In the genomic region with DNA sequence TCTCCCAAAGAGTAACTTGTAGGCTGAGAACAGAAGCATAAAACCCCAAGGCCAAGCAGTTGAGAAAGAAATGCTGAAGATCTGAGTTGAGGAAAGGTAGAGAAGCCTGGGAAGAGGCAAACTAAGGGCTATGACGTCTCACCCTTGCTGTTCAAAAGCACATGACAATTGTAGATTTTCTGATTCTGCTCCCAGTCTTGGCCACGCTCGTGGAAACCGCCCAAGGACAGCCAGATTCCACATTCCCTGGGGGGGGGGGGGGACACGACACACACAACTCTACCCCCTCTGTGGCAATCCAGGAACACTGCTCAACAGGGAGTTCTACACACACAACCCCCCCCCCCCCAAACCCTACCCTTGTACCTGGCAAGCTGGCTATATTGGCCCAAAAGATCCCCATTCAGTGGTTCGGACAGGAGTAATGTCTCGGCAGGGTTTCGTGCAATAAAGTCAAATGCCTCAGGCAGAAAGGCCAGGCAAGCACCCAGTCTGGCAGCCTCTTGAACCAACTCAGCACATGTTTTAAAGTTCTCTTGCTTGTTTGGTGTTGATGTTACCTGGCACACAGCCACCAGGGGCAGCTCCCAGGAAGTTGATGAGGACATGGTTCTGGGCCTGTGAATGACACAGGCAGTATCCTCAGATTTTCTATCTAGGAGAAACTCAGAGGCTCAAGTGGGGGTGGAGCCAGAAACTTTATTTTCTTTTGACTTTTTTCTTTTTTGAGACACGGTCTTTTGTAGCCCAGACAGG, we compare ENCODE assay signal across 7 mouse cellular contexts. TPM values are rescaled to one million over a fixed set of nuclear protein-coding genes. Genes with fewer than 3 reads are reported as not detected.
DNase-seq lines count a peak whose midpoint lies in the region; ATAC-seq and TF ChIP-seq lines count a peak whose summit lies in the region.

No protein-coding gene starts in this region.

- H3K4me2 ChIP-seq in intestine, embryonic 15.5 days (replicated peaks) = peak overlapping the region; percentile 79
- peak overlapping the region; percentile 74 for H3K4me2 ChIP-seq in liver, postnatal 0 days (ENCODE audit: low read depth, low read length)

- H3K9me3 ChIP-seq in intestine, embryonic 15.5 days = no peaks in the 10 kb centered on the region
- no peaks in the 10 kb centered on the region; the same call in 1 of the 2 replicates for H3K9me3 ChIP-seq in liver, postnatal 0 days (ENCODE audit: low read length)

- TF ChIP-seq EP300 in liver, postnatal 0 days (IDR thresholded peaks at IDR 0.05; ENCODE audit: low read depth) = no peak

- peak overlapping the region; percentile 75; the same call in 1 of the 2 replicates for H3K4me3 ChIP-seq in intestine, embryonic 15.5 days (replicated peaks)
- peak overlapping the region; percentile 85; the same call in 1 of the 2 replicates for H3K4me3 ChIP-seq in liver, postnatal 0 days (ENCODE audit: low read depth, low read length)
- peak overlapping the region; percentile 93 for H3K4me3 ChIP-seq in testis, adult 2 months (ENCODE audit: control insufficient read depth, low read depth, low read length)

- H3K27me3 ChIP-seq in intestine, embryonic 15.5 days (replicated peaks) = no peaks in the 10 kb centered on the region
- no peaks in the 10 kb centered on the region for H3K27me3 ChIP-seq in liver, postnatal 0 days (ENCODE audit: insufficient read depth, low read length)
- H3K27me3 ChIP-seq in testis, adult 2 months (ENCODE audit: control insufficient read depth, insufficient read depth, low read length) = no peaks in the 10 kb centered on the region

- peak; percentile 18 for DNase-seq in right cerebral cortex, postnatal 4 days
- DNase-seq in right cerebral cortex, postnatal 25 days = no peak
- DNase-seq in cerebellum, postnatal 10 days = peak; percentile 27 to 28
- peak; percentile 71 for DNase-seq in liver, postnatal 0 days
- no peak for DNase-seq in ovary, postnatal 10 days (ENCODE audit: low spot score)

- H3K27ac ChIP-seq in intestine, embryonic 15.5 days = no peak overlapping the region
- peak overlapping the region; percentile 50 for H3K27ac ChIP-seq in liver, postnatal 0 days (ENCODE audit: low read depth)
- H3K27ac ChIP-seq in testis, adult 2 months (ENCODE audit: control insufficient read depth, insufficient read depth, low read depth, low read length) = no peak overlapping the region

- peaks cover 18% of the 10 kb centered on the region for H3K36me3 ChIP-seq in intestine, embryonic 15.5 days
- peaks cover 31% of the 10 kb centered on the region for H3K36me3 ChIP-seq in liver, postnatal 0 days (replicated peaks; ENCODE audit: insufficient read depth, low read length)
- H3K36me3 ChIP-seq in testis, adult 2 months (ENCODE audit: control insufficient read depth, insufficient read depth, low read length) = no peaks in the 10 kb centered on the region

- 0 out of 2 replicates have a peak, but pooled peaks have one; percentile 18 for ATAC-seq in intestine, embryonic 15.5 days
- ATAC-seq in liver, postnatal 0 days = peak; percentile 72

- no peak for TF ChIP-seq CTCF in liver, postnatal 0 days (IDR thresholded peaks at IDR 0.05; ENCODE audit: low read depth)
- TF ChIP-seq CTCF in testis, adult 2 months (IDR thresholded peaks at IDR 0.05; ENCODE audit: control insufficient read depth, insufficient read depth, insufficient replicate concordance, low read depth, low read length) = no peak

- WGBS in intestine, embryonic 15.5 days = 73% methylated on average over 9 of the region's 9 CpGs
- WGBS in liver, postnatal 0 days (ENCODE audit: insufficient replicate concordance) = 61% methylated on average over 8 of the region's 9 CpGs

- TF ChIP-seq POLR2A in testis, adult 2 months (IDR thresholded peaks at IDR 0.05; ENCODE audit: control insufficient read depth, low read depth, low read length) = no peak

- peaks cover 9% of the 10 kb centered on the region; the same call in 1 of the 2 replicates for H3K4me1 ChIP-seq in intestine, embryonic 15.5 days (replicated peaks)
- peaks cover 19% of the 10 kb centered on the region for H3K4me1 ChIP-seq in liver, postnatal 0 days (ENCODE audit: insufficient read depth)
- peaks cover 7% of the 10 kb centered on the region for H3K4me1 ChIP-seq in testis, adult 2 months (ENCODE audit: control insufficient read depth, insufficient read depth, low read length)

- H3K9ac ChIP-seq in intestine, embryonic 15.5 days = no peak overlapping the region
- H3K9ac ChIP-seq in liver, postnatal 0 days (replicated peaks) = no peak overlapping the region

RNA-seq across cellular contexts. Expression of a gene that starts 1.3 kb away (rescaled TPM):
- polyA plus RNA-seq in intestine, embryonic 15.5 days (2015; fragmentation: Nextera tagmentation; extraction: Ambion mirVana) = 43.3 and 47.6 TPM in 2 replicates
- 73.4 and 74.6 TPM in 2 replicates for polyA plus RNA-seq in liver, postnatal 0 days (2015; fragmentation: Nextera tagmentation; extraction: Ambion mirVana)
- polyA plus RNA-seq in testis, adult 2 months (2012; rRNA removed) = 74.2 and 82.8 TPM in 2 replicates

RNA-seq across cellular contexts. Expression of a gene that starts 1.4 kb away (rescaled TPM):
- 96.9 and 104 TPM in 2 replicates for polyA plus RNA-seq in intestine, embryonic 15.5 days (2015; fragmentation: Nextera tagmentation; extraction: Ambion mirVana)
- polyA plus RNA-seq in liver, postnatal 0 days (2015; fragmentation: Nextera tagmentation; extraction: Ambion mirVana) = 46.2 and 47.7 TPM in 2 replicates
- polyA plus RNA-seq in testis, adult 2 months (2012; rRNA removed) = 23.9 and 25.8 TPM in 2 replicates

RNA-seq across cellular contexts. Expression of a gene that starts 15.2 kb away (rescaled TPM):
- 40.6 and 44.5 TPM in 2 replicates for polyA plus RNA-seq in intestine, embryonic 15.5 days (2015; fragmentation: Nextera tagmentation; extraction: Ambion mirVana)
- 16.4 and 17.7 TPM in 2 replicates for polyA plus RNA-seq in liver, postnatal 0 days (2015; fragmentation: Nextera tagmentation; extraction: Ambion mirVana)
- polyA plus RNA-seq in testis, adult 2 months (2012; rRNA removed) = 158 and 176 TPM in 2 replicates

RNA-seq across cellular contexts. Expression of a gene that starts 16.5 kb away (rescaled TPM):
- polyA plus RNA-seq in intestine, embryonic 15.5 days (2015; fragmentation: Nextera tagmentation; extraction: Ambion mirVana) = 0.94 and 1.0 TPM in 2 replicates
- 0.59 and 0.60 TPM in 2 replicates for polyA plus RNA-seq in liver, postnatal 0 days (2015; fragmentation: Nextera tagmentation; extraction: Ambion mirVana)
- polyA plus RNA-seq in testis, adult 2 months (2012; rRNA removed) = 10.6 and 10.9 TPM in 2 replicates

RNA-seq across cellular contexts. Expression of a gene that starts 25.8 kb away (rescaled TPM):
- polyA plus RNA-seq in intestine, embryonic 15.5 days (2015; fragmentation: Nextera tagmentation; extraction: Ambion mirVana) = 3.7 and 3.8 TPM in 2 replicates
- 0.15 and 0.22 TPM in 2 replicates for polyA plus RNA-seq in liver, postnatal 0 days (2015; fragmentation: Nextera tagmentation; extraction: Ambion mirVana)
- 6.5 and 8.5 TPM in 2 replicates for polyA plus RNA-seq in testis, adult 2 months (2012; rRNA removed)

Comparison
In these comparisons a context has a peak if more than half of its experiments do, and no peak if none do; other contexts are left out.
1. DNase-seq: peak in right cerebral cortex, postnatal 4 days (single experiment), cerebellum, postnatal 10 days (2 of 2) and liver, postnatal 0 days (single experiment); none in right cerebral cortex, postnatal 25 days (single experiment) and ovary, postnatal 10 days (single experiment).
2. Peak in every context shown above with its lines, with median percentiles within 50 percentile points of each other: H3K4me3 ChIP-seq.